Mouse (Mus musculus): ENCODE results near the gene Cpne7. TPM values are rescaled to one million over a fixed set of nuclear protein-coding genes. Genes with fewer than 3 reads are reported as not detected.
"Not testable (repeated sequence)": the region's sequence is repeated elsewhere in the genome, so short reads cannot be mapped to it uniquely, and the experiment has no call there.

The Cpne7 gene
- under 1 TPM; 0.36 to 0.39 TPM for total RNA-seq (2021)

GRCm38 (mm10) chr8:123117127-123117731 lies at the start of gene Cpne7:
Gene Cpne7 (plus strand): TSS chr8:123117374.
- intact Hi-C loops (cut with DNase I): no loop called here

GRCm38 (mm10) chr8:123071176-123071575 lies 46.0 kb upstream of the Cpne7 start:
- no peak for DNase-seq (ENCODE audit: low spot score)
- intact Hi-C loops (cut with DNase I): no loop called here

More at GRCm38 (mm10) chr8:123117127-123117731, at the start of gene Cpne7:
- no peak for DNase-seq (ENCODE audit: low spot score)

DNA sequence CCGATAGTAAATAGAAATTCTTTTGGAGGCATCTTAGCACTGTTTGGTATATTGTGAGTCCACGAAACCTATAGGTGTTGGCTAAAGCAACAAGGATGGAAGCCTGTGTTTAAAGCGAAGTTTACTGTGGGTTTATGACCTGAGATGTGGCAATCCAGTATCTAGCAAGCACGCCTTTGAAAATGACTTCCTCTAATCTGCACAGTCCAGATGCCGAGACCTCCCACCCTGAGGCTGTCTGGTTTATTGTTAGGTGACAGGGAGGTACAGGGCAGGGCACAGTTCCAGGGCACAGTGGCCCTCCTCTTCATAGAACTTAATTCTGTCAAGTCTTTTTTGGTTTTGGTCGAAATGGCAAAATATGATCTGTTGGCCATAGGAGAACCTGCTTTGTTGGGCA lies 40.0 kb upstream of the Cpne7 start:
- no peak for DNase-seq (ENCODE audit: low spot score)
- intact Hi-C loops (cut with DNase I): no loop called here

- intact Hi-C loops (cut with DNase I): no loop called here
These were observed 34.2 kb upstream of the Cpne7 start for GRCm38 (mm10) chr8:123082993-123083392.

GRCm38 (mm10) chr8:123083610-123084009 lies 33.6 kb upstream of the Cpne7 start:
- intact Hi-C loops (cut with DNase I): no loop called here
- no peak for DNase-seq (ENCODE audit: low spot score)

More at GRCm38 (mm10) chr8:123082993-123083392, 34.2 kb upstream of the Cpne7 start:
- no peak for DNase-seq (ENCODE audit: low spot score)

DNA sequence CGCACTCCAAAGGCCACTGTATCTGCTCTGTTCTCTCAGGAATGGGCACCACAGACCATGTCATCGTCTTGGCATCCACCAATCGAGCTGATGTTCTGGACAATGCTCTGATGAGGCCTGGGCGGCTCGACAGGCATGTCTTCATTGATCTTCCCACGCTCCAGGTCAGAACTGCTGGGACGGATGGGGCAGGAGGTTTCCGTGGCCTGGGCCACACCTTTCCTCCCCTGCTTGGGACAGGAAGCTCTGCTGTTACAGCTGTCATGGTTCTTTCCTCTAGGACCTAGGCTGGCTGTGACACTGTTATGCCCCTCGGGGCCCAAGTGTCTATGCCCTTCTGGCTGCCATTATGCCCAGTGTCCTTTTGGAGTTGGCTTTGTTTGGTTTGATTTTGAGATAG lies 29.9 kb upstream of the Cpne7 start:
- no peak for DNase-seq (ENCODE audit: low spot score)
- intact Hi-C loops (cut with DNase I): no loop called here

GRCm38 (mm10) chr8:123097216-123097615 lies 20.0 kb upstream of the Cpne7 start:
- intact Hi-C loops (cut with DNase I): no loop called here
- DNase-seq (ENCODE audit: low spot score): no peak

DNA sequence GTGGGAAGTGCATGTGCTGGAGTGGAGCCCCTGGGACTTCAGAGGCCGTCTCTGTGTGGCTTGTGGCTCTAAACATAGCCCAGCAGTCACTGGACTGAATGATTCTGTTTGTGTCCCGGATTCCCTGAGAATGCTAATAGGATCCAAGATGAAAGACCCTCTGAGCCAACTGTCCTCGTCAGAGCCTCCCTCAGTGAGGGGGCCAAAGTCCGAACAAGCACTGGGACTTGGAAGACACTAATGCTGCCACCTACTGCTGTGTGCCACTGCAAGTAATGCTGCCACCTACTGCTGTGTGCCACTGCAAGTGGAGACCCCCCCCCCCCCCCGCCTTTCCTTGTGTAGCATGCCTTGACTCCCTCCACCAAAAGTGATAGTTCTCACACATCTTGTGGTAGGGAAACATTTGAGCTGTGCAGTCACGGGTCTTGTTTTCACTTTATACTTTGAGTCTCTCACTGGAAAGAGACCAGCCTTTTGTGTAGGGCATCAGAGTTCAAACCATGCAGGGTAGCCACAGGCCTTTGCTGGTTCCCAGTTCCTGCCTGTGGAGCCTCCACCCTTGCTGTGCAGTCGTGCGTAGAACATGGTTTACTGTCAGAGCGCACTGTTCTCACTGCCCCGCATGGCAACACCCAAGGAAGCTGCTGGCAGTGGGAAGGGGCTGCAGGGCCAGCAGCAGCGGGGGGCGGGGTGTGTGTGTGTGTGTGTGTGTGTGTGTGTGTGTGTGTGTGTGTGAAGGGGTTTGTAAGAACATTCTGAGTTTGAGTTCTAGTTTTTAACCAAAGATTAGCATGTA lies 19.2 kb upstream of the Cpne7 start:
- intact Hi-C loops (cut with DNase I): no loop called here

DNA sequence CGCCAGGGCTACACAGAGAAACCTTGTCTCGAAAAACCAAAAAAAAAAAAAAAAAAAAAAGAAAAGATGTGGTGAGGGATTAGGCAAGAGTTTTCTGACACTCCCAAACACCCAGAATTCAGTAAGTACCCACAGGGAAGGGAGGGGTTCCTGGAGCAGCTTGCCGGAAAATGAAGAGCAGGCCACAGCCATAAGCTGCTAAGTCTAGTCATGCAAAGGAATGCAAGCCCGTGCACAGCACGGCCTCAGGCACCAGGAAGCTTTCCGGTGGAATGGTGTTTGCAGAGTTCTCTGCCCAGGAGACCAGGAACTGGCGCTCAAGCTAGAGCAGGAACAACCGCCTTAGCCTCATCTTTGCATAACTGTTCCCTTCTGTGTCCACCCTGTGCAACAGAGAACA lies 16.9 kb upstream of the Cpne7 start:
- DNase-seq (ENCODE audit: low spot score): no peak
- intact Hi-C loops (cut with DNase I): loop anchor here (5.0 kb wide), 1 partner anchor 33 kb away; no protein-coding TSS in a partner anchor

More for the DNA sequence above, 19.2 kb upstream of the Cpne7 start:
- no peak for DNase-seq (ENCODE audit: low spot score)

DNA sequence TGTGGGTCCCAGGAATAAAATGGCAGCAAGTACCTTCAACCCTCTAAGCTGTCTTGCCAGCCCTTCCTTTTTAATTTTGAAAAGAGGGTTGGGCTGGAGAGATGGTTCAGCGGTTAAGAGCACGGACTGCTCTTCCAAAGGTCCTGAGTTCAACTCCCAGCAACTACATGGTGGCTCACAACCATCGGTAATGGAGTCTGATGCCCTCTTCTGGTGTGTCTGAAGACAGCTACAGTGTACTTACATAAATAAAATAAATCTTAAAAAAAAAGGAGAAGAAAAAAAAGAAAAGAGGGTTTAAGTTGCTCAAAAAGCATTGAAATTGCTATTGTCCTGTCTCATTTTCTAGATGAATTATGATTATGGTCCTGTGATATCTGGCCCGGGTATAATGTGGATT lies 15.9 kb upstream of the Cpne7 start:
- no peak for DNase-seq (ENCODE audit: low spot score)
- intact Hi-C loops (cut with DNase I): loop anchor here (5.0 kb wide), 1 partner anchor 34 kb away; no protein-coding TSS in a partner anchor

- peak; percentile 95 for DNase-seq (ENCODE audit: low spot score)
- intact Hi-C loops (cut with DNase I): loop anchor here (5.0 kb wide), 1 partner anchor 35 kb away; no protein-coding TSS in a partner anchor
These were observed 15.2 kb upstream of the Cpne7 start, which contains the start of gene Rpl13 for GRCm38 (mm10) chr8:123101735-123102685. Gene Rpl13 (plus strand): TSS chr8:123102350.

- DNase-seq (ENCODE audit: low spot score): not testable (repeated sequence)
- intact Hi-C loops (cut with DNase I): loop anchor here (5.0 kb wide), 1 partner anchor 36 kb away; no protein-coding TSS in a partner anchor
These were observed 14.3 kb upstream of the Cpne7 start for GRCm38 (mm10) chr8:123102855-123103254.

DNA sequence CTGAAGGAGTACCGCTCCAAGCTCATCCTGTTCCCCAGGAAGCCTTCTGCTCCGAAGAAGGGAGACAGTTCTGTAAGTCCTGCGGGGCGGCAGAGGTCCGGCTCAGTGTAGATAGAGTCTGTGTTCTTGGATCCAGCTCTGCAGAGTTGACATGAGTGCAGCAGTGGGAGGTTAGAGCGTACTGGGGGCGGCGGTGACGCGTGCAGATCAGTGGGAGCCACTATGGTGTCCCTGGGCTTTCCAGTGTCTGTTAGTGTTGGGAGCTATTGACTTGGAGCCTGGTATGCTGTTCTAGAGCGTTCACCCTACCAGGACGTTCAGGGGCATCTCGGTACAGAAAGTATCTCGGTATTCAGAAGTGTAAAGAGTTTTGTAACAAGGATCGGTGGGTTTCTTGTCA lies 13.9 kb upstream of the Cpne7 start:
- intact Hi-C loops (cut with DNase I): loop anchor here (5.0 kb wide), 1 partner anchor 36 kb away; no protein-coding TSS in a partner anchor

DNA sequence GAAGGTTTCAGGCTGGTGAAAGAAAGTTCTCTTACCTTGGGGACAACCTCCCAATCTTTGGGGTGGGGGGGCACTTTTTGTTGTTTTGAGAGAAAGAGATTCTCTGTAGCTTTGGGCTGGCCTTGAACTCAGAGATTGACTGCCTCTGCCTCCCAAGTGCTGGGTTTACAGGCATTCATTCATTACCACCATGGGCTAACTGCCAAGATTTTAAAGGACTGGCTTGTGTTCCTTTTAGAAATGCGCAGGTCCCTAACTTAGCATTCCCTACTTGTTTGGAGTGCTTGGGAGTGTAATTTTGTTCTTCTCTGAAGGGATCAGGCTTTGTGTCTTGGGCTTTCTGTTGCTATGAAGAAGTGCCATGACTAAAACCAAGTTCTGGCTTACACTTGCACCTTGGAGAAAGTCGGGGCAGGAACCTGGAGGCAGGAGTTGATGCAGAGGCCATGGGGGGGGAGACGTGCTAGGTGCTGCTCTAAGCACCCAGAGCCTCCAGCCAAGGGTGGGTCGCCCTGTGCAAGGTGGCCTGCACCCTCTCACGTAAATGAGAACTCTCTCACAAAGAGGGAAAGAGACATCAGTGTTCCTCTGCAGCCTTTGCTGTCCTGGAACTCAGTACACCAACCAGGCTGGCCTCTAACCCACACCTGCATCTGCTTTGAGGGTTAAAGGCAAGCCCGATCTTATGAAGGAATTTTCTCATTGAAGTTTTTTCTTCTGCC lies 13.0 kb upstream of the Cpne7 start:
- intact Hi-C loops (cut with DNase I): loop anchor here (2.0 to 5.0 kb wide), 2 partner anchors 37 to 197 kb away; no protein-coding TSS in a partner anchor
- no peak for DNase-seq (ENCODE audit: low spot score)

More for the DNA sequence above, 13.9 kb upstream of the Cpne7 start:
- DNase-seq (ENCODE audit: low spot score): no peak

DNA sequence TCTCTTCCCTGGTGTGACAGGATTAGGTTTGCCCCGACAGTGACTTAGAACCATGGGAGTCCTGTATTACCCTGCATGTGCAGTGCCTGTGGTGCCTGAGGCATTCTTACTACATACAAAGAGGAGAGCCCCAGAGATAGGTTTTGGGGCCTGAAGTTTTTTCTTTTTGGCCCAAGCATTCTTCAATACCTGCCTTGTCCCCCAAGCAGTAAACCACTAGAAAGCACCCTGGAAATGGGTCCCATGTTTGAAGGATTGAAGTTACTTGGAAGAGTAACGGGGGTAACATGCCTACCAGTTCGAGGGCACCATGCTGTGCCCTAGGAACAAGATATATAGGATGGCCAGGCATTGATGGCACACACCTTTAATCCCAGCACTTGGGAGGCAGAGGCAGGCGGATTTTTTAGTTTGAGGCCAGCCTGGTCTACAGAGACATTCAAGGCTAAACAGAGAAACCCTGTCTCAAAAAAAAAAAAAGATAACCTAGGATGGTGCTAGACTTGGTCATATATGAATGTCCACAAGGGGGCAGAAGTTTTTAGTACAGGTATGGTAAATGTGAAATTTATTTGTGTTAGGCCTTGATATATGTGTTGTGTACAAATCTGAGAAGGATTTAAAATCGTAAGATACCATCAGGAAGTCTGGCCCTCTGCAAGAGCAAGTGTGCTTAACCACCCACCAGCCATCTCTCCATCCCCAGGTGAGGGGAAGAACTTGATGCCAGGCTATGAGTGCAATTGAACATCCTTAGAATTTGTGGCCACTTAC lies 11.4 kb upstream of the Cpne7 start:
- intact Hi-C loops (cut with DNase I): loop anchor here (1.0 to 5.0 kb wide), 3 partner anchors 82 to 199 kb away; partner anchors contain the start of gene Dpep1
- no peak for DNase-seq (ENCODE audit: low spot score)

DNA sequence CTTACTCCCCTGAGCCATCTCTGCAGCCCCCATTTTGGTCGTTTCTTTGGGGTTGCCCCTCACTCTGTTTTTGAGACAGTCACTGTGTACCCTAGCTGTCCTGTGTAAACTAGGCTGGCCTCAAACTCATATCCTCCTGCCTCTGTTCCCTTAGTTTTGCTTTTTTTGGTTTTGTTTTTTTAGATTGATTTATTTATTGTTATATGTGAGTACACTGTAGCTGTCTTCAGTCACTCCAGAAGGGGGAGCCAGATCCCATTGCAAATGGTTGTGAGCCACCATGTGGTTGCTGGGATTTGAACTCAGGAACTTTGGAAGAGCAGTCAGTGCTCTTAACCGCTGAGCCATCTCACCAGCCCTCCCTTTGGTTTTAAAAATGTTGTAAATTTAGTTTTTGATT lies 10.6 kb upstream of the Cpne7 start:
- intact Hi-C loops (cut with DNase I): loop anchor here (1.0 to 5.0 kb wide), 2 partner anchors 81 to 96 kb away; partner anchors contain the start of gene Dpep1
- DNase-seq (ENCODE audit: low spot score): no peak

DNA sequence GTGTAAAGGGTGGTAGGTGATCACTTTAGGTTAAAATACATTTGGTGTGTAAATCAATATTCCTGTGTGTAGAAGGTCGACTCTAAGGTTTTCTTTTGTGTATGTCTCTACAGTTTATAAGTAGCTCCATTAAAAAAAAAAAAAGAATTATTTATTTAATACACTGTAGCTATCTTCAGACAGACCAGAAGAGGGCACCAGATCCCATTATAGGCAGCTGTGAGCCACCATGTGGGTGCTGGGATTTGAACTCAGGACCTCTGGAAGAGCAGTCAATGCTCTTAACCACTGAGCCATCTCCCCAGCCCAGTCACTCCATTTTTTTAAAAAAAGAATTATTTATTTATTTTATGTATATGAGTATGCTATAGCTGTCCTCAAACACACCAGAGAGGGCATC lies 9.2 kb upstream of the Cpne7 start:
- no peak for DNase-seq (ENCODE audit: low spot score)
- intact Hi-C loops (cut with DNase I): loop anchor here (5.0 kb wide), 1 partner anchor 79 kb away; the partner anchor contains the start of gene Dpep1

- DNase-seq (ENCODE audit: low spot score): no peak
- intact Hi-C loops (cut with DNase I): loop anchor here (5.0 kb wide), 1 partner anchor 78 kb away; the partner anchor contains the start of gene Dpep1
These were observed 8.2 kb upstream of the Cpne7 start for GRCm38 (mm10) chr8:123108953-123109352.
